Mouse (Mus musculus) erythroblast, embryonic 14.5 days (primary cell): ENCODE measurements at regions not wholly inside any gene's neighbourhood (a gene's known extent, or its start where the extent isn't known, plus 50 kb on each side); places are given as distances from the start of the nearest gene placed in this dataset.

Experiments used
- GATA1 ChIP-seq: IDR thresholded peaks from 2 replicates; pipeline ENCODE4 v1.6.1; 2012; ENCODE audit warnings: low read length, inconsistent platforms, mixed read lengths
- TAL1 ChIP-seq: IDR thresholded peaks from 3 replicates; pipeline ENCODE4 v1.6.1; 2012; ENCODE audit warnings: low read length, inconsistent platforms, mixed read lengths

DNA sequence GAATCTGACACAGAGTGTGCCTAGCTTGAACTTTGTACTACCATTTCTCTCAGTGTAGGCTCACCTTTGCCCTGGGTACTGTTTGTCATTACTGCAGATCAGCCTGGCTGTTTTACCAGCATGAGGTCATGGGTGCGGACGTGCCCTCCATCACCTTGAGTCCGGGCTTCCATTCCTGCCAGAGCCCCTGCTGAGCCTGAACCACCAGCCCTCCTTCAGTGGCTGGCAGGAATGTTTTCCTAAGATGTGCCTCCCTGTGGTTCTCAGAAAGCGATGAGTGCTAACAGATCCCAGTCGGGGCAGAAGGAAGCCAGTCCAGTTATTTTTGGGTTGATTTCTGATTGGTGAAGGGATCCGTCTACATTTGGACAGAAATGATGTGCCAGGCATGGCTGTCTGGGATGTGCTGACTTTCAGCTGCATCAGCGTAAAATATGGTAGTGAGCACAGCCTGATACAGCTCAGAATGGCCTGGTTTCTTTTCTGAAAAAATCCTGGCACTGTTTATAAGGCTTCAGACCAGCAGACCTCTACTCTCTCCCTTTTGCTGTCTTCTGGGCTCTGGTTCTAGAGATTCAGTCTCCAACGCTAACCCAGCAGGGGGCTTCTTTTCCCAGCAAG is 324.0 kb upstream of the Nfe2l3 start:
- TF ChIP-seq GATA1 (no peak), TAL1 (no peak)
